Mouse (Mus musculus): Measurements from ENCODE around the gene Rnase12.

DNA sequence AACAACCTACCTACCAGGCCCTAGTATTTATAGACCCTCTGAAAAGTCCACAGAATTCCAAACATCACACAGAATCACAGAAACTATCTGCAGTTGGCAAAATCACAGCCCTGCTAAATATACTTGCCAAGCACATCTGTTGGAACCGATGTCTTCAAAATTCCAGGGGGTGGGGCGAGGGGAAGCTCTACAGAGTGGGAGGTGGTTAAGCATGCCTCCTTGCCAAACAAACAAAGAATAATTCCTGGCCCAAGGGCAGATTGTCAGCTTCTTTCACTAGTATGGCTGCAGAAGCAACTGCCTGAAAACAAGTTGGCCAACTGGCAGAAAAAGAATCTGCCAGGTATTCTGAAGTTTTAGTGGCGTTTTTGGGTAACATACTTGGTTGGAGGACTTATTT lies 40.2 kb downstream of the Rnase12 start:
- TF ChIP-seq GATA1 (IDR thresholded peaks at IDR 0.05; ENCODE audit: borderline replicate concordance, low read length) (no peak), FLI1 (IDR thresholded peaks at IDR 0.05; ENCODE audit: low read length) (no peak)
